Mouse (Mus musculus) embryonic fibroblast, embryonic 13.5 days (primary cell): ENCODE measurements at regions not wholly inside any gene's neighbourhood (a gene's known extent, or its start where the extent isn't known, plus 50 kb on each side); places are given as distances from the start of the nearest gene placed in this dataset.

Source experiments
- CTCF ChIP-seq: IDR thresholded peaks from 2 replicates; pipeline ENCODE4 v1.5.1; 2011; ENCODE audit warnings: mild to moderate bottlenecking, control low read depth, low read length, moderate library complexity, borderline replicate concordance; ENCODE audit not compliant: insufficient read depth
- POLR2A ChIP-seq: IDR thresholded peaks from 2 replicates; pipeline ENCODE4 v1.6.1; 2011; ENCODE audit warnings: low read depth, mild to moderate bottlenecking, control low read depth, low read length, moderate library complexity

GRCm38 (mm10) chr14:58321875-58322274 is 251.5 kb downstream of the Fgf9 start:
- TF ChIP-seq CTCF (no peak), POLR2A (no peak)
